ENCODE assay signal across 8 mouse cellular contexts in genomic region chr7:114020704-114021093, GRCm38 (mm10).
DNase-seq lines count a peak whose midpoint lies in the region; ATAC-seq lines count a peak whose summit lies in the region.

No protein-coding gene starts in this region.

- no peaks in the 10 kb centered on the region for H3K27me3 ChIP-seq in hindbrain, embryonic 16.5 days (replicated peaks; ENCODE audit: control insufficient read depth, insufficient read depth, low read length)

- H3K4me3 ChIP-seq in hindbrain, embryonic 16.5 days (ENCODE audit: low read length) = peak overlapping the region; percentile 41

- peak overlapping the region; percentile 77 for H3K4me2 ChIP-seq in hindbrain, embryonic 16.5 days (ENCODE audit: low read length)

- peak; percentile 72 for ATAC-seq in hindbrain, embryonic 16.5 days

- peak; percentile 69 for DNase-seq in ZHBTc4 (ENCODE audit: low read depth, low spot score)
- DNase-seq in cerebellum, postnatal 25 days = peak; percentile 83 to 88
- DNase-seq in frontal cortex, postnatal 25 days (ENCODE audit: low spot score in 2 of 2) = peak; percentile 62 to 76
- DNase-seq in left cerebral cortex, adult 11 months (ENCODE audit: low spot score) = peak; percentile 55
- DNase-seq in lung, postnatal 4 days = peak; percentile 49 to 79
- peak; percentile 70 for DNase-seq in retina, postnatal 7 days (ENCODE audit: low read depth, low spot score)
- DNase-seq in urinary bladder, adult 2 months (ENCODE audit: low spot score) = peak; percentile 58

- no peaks in the 10 kb centered on the region for H3K9me3 ChIP-seq in hindbrain, embryonic 16.5 days (ENCODE audit: control insufficient read depth, low read length)

- H3K9ac ChIP-seq in hindbrain, embryonic 16.5 days (ENCODE audit: low read depth, low read length) = peak overlapping the region; percentile 58; the same call in 1 of the 2 replicates

- under 1% methylated on average over 11 of the region's 11 CpGs for WGBS in hindbrain, embryonic 16.5 days

- peaks cover 3% of the 10 kb centered on the region; the same call in 1 of the 2 replicates for H3K4me1 ChIP-seq in hindbrain, embryonic 16.5 days (ENCODE audit: control insufficient read depth, insufficient read depth, low read depth, low read length)

- peak overlapping the region; percentile 19; the same call in 1 of the 2 replicates for H3K27ac ChIP-seq in hindbrain, embryonic 16.5 days (ENCODE audit: low read depth, low read length)

- H3K36me3 ChIP-seq in hindbrain, embryonic 16.5 days (ENCODE audit: control insufficient read depth, insufficient read depth, low read length) = no peaks in the 10 kb centered on the region

Comparison
In these comparisons a context has a peak if more than half of its experiments do, and no peak if none do; other contexts are left out.
1. Peak in every context shown above with its lines: DNase-seq, ATAC-seq, H3K4me3 ChIP-seq and H3K27ac ChIP-seq.